Mouse (Mus musculus): Measurements from ENCODE around the gene Sag. TPM values are rescaled to one million over a fixed set of nuclear protein-coding genes. Genes with fewer than 3 reads are reported as not detected.

The Sag gene
- total and polyA plus RNA-seq, 2 experiments from 2014 or later: 1.9 TPM; not detected in 1

GRCm38 (mm10) chr1:87770486-87770885 is 33.0 kb upstream of the Sag start:
- no peaks in the 10 kb centered on the region for H3K9me3 ChIP-seq (ENCODE audit: low read length)
- DNase-seq (ENCODE audit: low spot score) (no peak), ATAC-seq (ENCODE audit: low FRiP score) (no peak)
- TF ChIP-seq CTCF (IDR thresholded peaks at IDR 0.05): no peak
- H3K4me1 ChIP-seq (ENCODE audit: insufficient read depth, low read length): no peaks in the 10 kb centered on the region
- no peak overlapping the region for H3K4me2 ChIP-seq (ENCODE audit: low read depth, low read length, poor library complexity, severe bottlenecking)
- WGBS: 95% methylated on average over 3 of the region's 3 CpGs
- H3K4me3 ChIP-seq (ENCODE audit: low read depth, low read length): no peak overlapping the region
- no peaks in the 10 kb centered on the region for H3K27me3 ChIP-seq (ENCODE audit: insufficient read depth, low read length)
- peaks cover 75% of the 10 kb centered on the region for H3K36me3 ChIP-seq (ENCODE audit: insufficient read depth, low read length)
- no peak overlapping the region for H3K9ac ChIP-seq (replicated peaks; ENCODE audit: low read length, poor library complexity, severe bottlenecking)
- no peak overlapping the region for H3K27ac ChIP-seq (ENCODE audit: low read depth, low read length)

- H3K4me2 ChIP-seq (ENCODE audit: low read depth, low read length, poor library complexity, severe bottlenecking): no peak overlapping the region
- 97% methylated on average over 3 of the region's 3 CpGs for WGBS
- H3K27me3 ChIP-seq (ENCODE audit: insufficient read depth, low read length): no peaks in the 10 kb centered on the region
- no peaks in the 10 kb centered on the region for H3K4me1 ChIP-seq (ENCODE audit: insufficient read depth, low read length)
- H3K9ac ChIP-seq (replicated peaks; ENCODE audit: low read length, poor library complexity, severe bottlenecking): no peak overlapping the region
- no peak for TF ChIP-seq CTCF (IDR thresholded peaks at IDR 0.05)
- H3K9me3 ChIP-seq (ENCODE audit: low read length): no peaks in the 10 kb centered on the region
- DNase-seq (ENCODE audit: low spot score) (no peak), ATAC-seq (ENCODE audit: low FRiP score) (no peak)
- H3K36me3 ChIP-seq (ENCODE audit: insufficient read depth, low read length): peaks cover 75% of the 10 kb centered on the region
- no peak overlapping the region for H3K27ac ChIP-seq (ENCODE audit: low read depth, low read length)
- H3K4me3 ChIP-seq (ENCODE audit: low read depth, low read length): no peak overlapping the region
Observed at GRCm38 (mm10) chr1:87771724-87772123, 31.8 kb upstream of the Sag start.

- ATAC-seq (ENCODE audit: low FRiP score): no peak
- 91% methylated on average over 2 of the region's 2 CpGs for WGBS
- H3K4me2 ChIP-seq (ENCODE audit: low read depth, low read length, poor library complexity, severe bottlenecking): no peak overlapping the region
Observed at GRCm38 (mm10) chr1:87773336-87773735, 30.1 kb upstream of the Sag start.

GRCm38 (mm10) chr1:87774845-87775244 is 28.6 kb upstream of the Sag start:
- Histone ChIP-seq H3K27me3 (ENCODE audit: insufficient read depth, low read length) (no peaks in the 10 kb centered on the region), H3K9me3 (ENCODE audit: low read length) (no peaks in the 10 kb centered on the region), H3K4me3 (ENCODE audit: low read depth, low read length) (no peak overlapping the region), H3K27ac (ENCODE audit: low read depth, low read length) (no peak overlapping the region), H3K9ac (replicated peaks; ENCODE audit: low read length, poor library complexity, severe bottlenecking) (no peak overlapping the region), H3K36me3 (ENCODE audit: insufficient read depth, low read length) (peaks cover 85% of the 10 kb centered on the region), H3K4me2 (ENCODE audit: low read depth, low read length, poor library complexity, severe bottlenecking) (no peak overlapping the region), H3K4me1 (ENCODE audit: insufficient read depth, low read length) (no peaks in the 10 kb centered on the region)
- TF ChIP-seq CTCF (IDR thresholded peaks at IDR 0.05): no peak
- DNase-seq (ENCODE audit: low spot score) (no peak), ATAC-seq (ENCODE audit: low FRiP score) (no peak)
- 97% methylated on average over 7 of the region's 7 CpGs for WGBS

More at GRCm38 (mm10) chr1:87773336-87773735, 30.1 kb upstream of the Sag start:
- Histone ChIP-seq H3K4me1 (ENCODE audit: insufficient read depth, low read length) (no peaks in the 10 kb centered on the region), H3K9ac (replicated peaks; ENCODE audit: low read length, poor library complexity, severe bottlenecking) (no peak overlapping the region), H3K27ac (ENCODE audit: low read depth, low read length) (no peak overlapping the region), H3K9me3 (ENCODE audit: low read length) (no peaks in the 10 kb centered on the region), H3K27me3 (ENCODE audit: insufficient read depth, low read length) (no peaks in the 10 kb centered on the region), H3K36me3 (ENCODE audit: insufficient read depth, low read length) (peaks cover 74% of the 10 kb centered on the region), H3K4me3 (ENCODE audit: low read depth, low read length) (no peak overlapping the region)
- no peak for TF ChIP-seq CTCF (IDR thresholded peaks at IDR 0.05)
- DNase-seq (ENCODE audit: low spot score): no peak

GRCm38 (mm10) chr1:87779204-87779785 is 24.2 kb upstream of the Sag start:
- no peaks in the 10 kb centered on the region for H3K4me1 ChIP-seq (ENCODE audit: insufficient read depth, low read length)
- no peak overlapping the region for H3K4me2 ChIP-seq (ENCODE audit: low read depth, low read length, poor library complexity, severe bottlenecking)
- 87% methylated on average over 5 of the region's 5 CpGs for WGBS
- no peak overlapping the region for H3K27ac ChIP-seq (ENCODE audit: low read depth, low read length)
- ATAC-seq (ENCODE audit: low FRiP score): no peak
- H3K9me3 ChIP-seq (ENCODE audit: low read length): no peaks in the 10 kb centered on the region
- no peaks in the 10 kb centered on the region for H3K27me3 ChIP-seq (ENCODE audit: insufficient read depth, low read length)
- H3K4me3 ChIP-seq (ENCODE audit: low read depth, low read length): no peak overlapping the region
- H3K9ac ChIP-seq (replicated peaks; ENCODE audit: low read length, poor library complexity, severe bottlenecking): no peak overlapping the region
- peaks cover 88% of the 10 kb centered on the region for H3K36me3 ChIP-seq (ENCODE audit: insufficient read depth, low read length)
- no peak for TF ChIP-seq CTCF (IDR thresholded peaks at IDR 0.05)
- DNase-seq (ENCODE audit: low spot score): no peak

GRCm38 (mm10) chr1:87785703-87786102 is 17.8 kb upstream of the Sag start:
- Histone ChIP-seq H3K4me2 (ENCODE audit: low read depth, low read length, poor library complexity, severe bottlenecking) (no peak overlapping the region), H3K9ac (replicated peaks; ENCODE audit: low read length, poor library complexity, severe bottlenecking) (no peak overlapping the region), H3K27me3 (ENCODE audit: insufficient read depth, low read length) (no peaks in the 10 kb centered on the region), H3K9me3 (ENCODE audit: low read length) (no peaks in the 10 kb centered on the region), H3K27ac (ENCODE audit: low read depth, low read length) (no peak overlapping the region), H3K4me3 (ENCODE audit: low read depth, low read length) (no peak overlapping the region), H3K36me3 (ENCODE audit: insufficient read depth, low read length) (peaks cover 73% of the 10 kb centered on the region), H3K4me1 (ENCODE audit: insufficient read depth, low read length) (no peaks in the 10 kb centered on the region)
- no peak for ATAC-seq (ENCODE audit: low FRiP score)
- DNase-seq (ENCODE audit: low spot score): peak; percentile 28
- TF ChIP-seq CTCF (IDR thresholded peaks at IDR 0.05): no peak
- WGBS: 84% methylated on average over 8 of the region's 8 CpGs

Data from midbrain, postnatal 0 days (tissue).